Mouse (Mus musculus): ENCODE data around the gene Ttll5. TPM values are rescaled to one million over a fixed set of nuclear protein-coding genes. Genes with fewer than 3 reads are reported as not detected.
A peak's percentile ranks its signal among the peaks of the same experiment; 100 is the strongest.

The Ttll5 gene
- total and polyA plus RNA-seq, 3 experiments = 7.4 to 18.5 TPM; not detected in 1

DNA sequence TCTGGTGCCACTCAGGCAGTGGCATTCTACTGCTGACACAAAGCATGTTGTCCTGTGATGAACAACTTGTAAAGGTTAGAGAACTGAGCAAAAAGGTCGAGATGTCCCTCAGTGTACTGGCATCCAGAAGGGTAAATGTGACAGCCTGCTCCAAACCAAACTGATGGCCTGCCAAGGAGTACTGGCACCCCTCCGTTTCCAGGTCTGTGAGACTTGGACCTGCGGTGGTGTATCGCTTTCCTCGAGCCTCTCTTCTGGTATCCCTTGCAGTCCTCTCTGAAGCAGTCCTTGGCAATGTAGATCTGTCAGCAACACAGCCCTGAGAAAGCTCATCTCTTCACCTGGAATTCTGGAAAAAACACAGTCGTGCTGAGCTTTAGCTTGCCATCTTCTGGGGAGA, 201.0 kb downstream of the Ttll5 start:
- no peak for TF ChIP-seq MAFK (IDR thresholded peaks at IDR 0.05; ENCODE audit: borderline replicate concordance, low read depth, low read length)
- no peak for TF ChIP-seq RAD21 (IDR thresholded peaks at IDR 0.05; ENCODE audit: low read depth, low read length)
- TF ChIP-seq MEF2A (IDR thresholded peaks at IDR 0.05; ENCODE audit: extremely low read depth, insufficient replicate concordance, low read depth, low read length, poor library complexity, severe bottlenecking) = no peak
- no peak for TF ChIP-seq MXI1 (IDR thresholded peaks at IDR 0.05; ENCODE audit: low read depth, low read length)
- no peak for TF ChIP-seq MAZ (IDR thresholded peaks at IDR 0.05; ENCODE audit: low read depth, low read length)
- no peak for TF ChIP-seq USF1 (IDR thresholded peaks at IDR 0.05; ENCODE audit: low read depth, low read length)
- TF ChIP-seq GATA1 (IDR thresholded peaks at IDR 0.05; ENCODE audit: low read depth, low read length) = no peak
- no peak for TF ChIP-seq CHD1 (IDR thresholded peaks at IDR 0.05; ENCODE audit: low read depth, low read length)
- no peak for DNase-seq (ENCODE audit: low read depth, low spot score)
- Histone ChIP-seq H3K27me3 (ENCODE audit: control insufficient read depth in 1 of 2, insufficient read depth in 2 of 2, low read length in 2 of 2) (no peaks in the 10 kb centered on the region), H3K79me2 (ENCODE audit: control insufficient read depth, insufficient read depth, low read length, poor library complexity) (no peaks in the 10 kb centered on the region), H3K27ac (ENCODE audit: control insufficient read depth, low read depth, low read length) (no peak overlapping the region), H3K36me3 (ENCODE audit: control insufficient read depth in 1 of 2, insufficient read depth in 2 of 2, low read length in 2 of 2) (peaks cover 0 to 8% of the 10 kb centered on the region in 2 experiments; a peak in 2 of 4 replicates), H3K4me1 (ENCODE audit: control insufficient read depth in 1 of 2, insufficient read depth in 2 of 2, low read length in 2 of 2) (peaks cover 3 to 11% of the 10 kb centered on the region in 2 experiments; a peak in 3 of 4 replicates), H3K9ac (ENCODE audit: control insufficient read depth, low read depth, low read length, poor library complexity, severe bottlenecking) (no peak overlapping the region), H3K9me3 (replicated peaks; ENCODE audit: insufficient read depth, low read length) (no peaks in the 10 kb centered on the region), H3K4me3 (ENCODE audit: control insufficient read depth in 1 of 2, insufficient read depth in 1 of 2, low read depth in 2 of 2, low read length in 2 of 2) (no peak overlapping the region)

DNA sequence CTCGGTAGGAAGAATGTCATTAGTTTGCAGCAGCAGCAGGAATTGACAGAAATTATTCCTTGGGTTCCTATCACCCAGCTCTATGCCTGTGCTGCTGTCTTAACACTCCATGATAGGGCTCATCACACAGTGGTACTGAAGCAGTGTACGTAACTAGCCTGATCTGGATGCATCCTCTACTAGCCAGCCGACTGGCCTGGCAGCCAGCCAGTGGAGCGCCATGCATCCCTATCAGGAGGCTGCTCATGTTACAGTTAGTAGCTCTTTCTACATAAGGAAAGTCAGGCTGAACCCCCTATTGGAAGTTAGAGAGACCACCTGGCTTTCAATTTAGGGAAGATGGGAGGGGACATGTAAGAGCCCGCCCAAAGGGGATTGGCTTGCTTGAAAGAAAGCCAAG, 202.5 kb downstream of the Ttll5 start:
- Histone ChIP-seq H3K9ac (ENCODE audit: control insufficient read depth, low read depth, low read length, poor library complexity, severe bottlenecking) (no peak overlapping the region), H3K27me3 (ENCODE audit: control insufficient read depth in 1 of 2, insufficient read depth in 2 of 2, low read length in 2 of 2) (no peaks in the 10 kb centered on the region), H3K36me3 (ENCODE audit: control insufficient read depth in 1 of 2, insufficient read depth in 2 of 2, low read length in 2 of 2) (peaks cover 0 to 16% of the 10 kb centered on the region in 2 experiments; a peak in 2 of 4 replicates), H3K27ac (ENCODE audit: control insufficient read depth, low read depth, low read length) (no peak overlapping the region), H3K79me2 (ENCODE audit: control insufficient read depth, insufficient read depth, low read length, poor library complexity) (no peaks in the 10 kb centered on the region), H3K9me3 (replicated peaks; ENCODE audit: insufficient read depth, low read length) (no peaks in the 10 kb centered on the region), H3K4me1 (ENCODE audit: control insufficient read depth in 1 of 2, insufficient read depth in 2 of 2, low read length in 2 of 2) (peaks cover 10 to 18% of the 10 kb centered on the region in 2 experiments), H3K4me3 (ENCODE audit: control insufficient read depth in 1 of 2, insufficient read depth in 1 of 2, low read depth in 2 of 2, low read length in 2 of 2) (no peak overlapping the region)
- TF ChIP-seq POLR2A (IDR thresholded peaks at IDR 0.05; ENCODE audit: control insufficient read depth in 1 of 2, insufficient read depth in 1 of 2, low read depth in 1 of 2, low read length in 2 of 2, poor library complexity in 1 of 2) (no peak), MEF2A (IDR thresholded peaks at IDR 0.05; ENCODE audit: extremely low read depth, insufficient replicate concordance, low read depth, low read length, poor library complexity, severe bottlenecking) (no peak), E2F4 (IDR thresholded peaks at IDR 0.05; ENCODE audit: borderline replicate concordance, low read depth, low read length) (no peak), CTCF (IDR thresholded peaks at IDR 0.05 in 2 of 3, conservative IDR thresholded peaks at IDR 0.05 in 1 of 3; ENCODE audit: control insufficient read depth in 1 of 3, insufficient read depth in 1 of 3, low read depth in 2 of 3, low read length in 3 of 3, poor library complexity in 1 of 3, severe bottlenecking in 1 of 3) (no peak), MXI1 (IDR thresholded peaks at IDR 0.05; ENCODE audit: low read depth, low read length) (no peak), POLR2AphosphoS2 (IDR thresholded peaks at IDR 0.05; ENCODE audit: low read length) (no peak), MAX (IDR thresholded peaks at IDR 0.05; ENCODE audit: low read length) (no peak), USF1 (IDR thresholded peaks at IDR 0.05; ENCODE audit: low read depth, low read length) (no peak), TCF12 (IDR thresholded peaks at IDR 0.05; ENCODE audit: low read depth, low read length) (no peak), MYB (IDR thresholded peaks at IDR 0.05; ENCODE audit: low read depth, low read length) (no peak)
- peak; percentile 64 for DNase-seq (ENCODE audit: low read depth, low spot score)
